Mouse (Mus musculus) C2C12 (cell line): ENCODE results near the gene Rps6ka4. TPM values are rescaled to one million over a fixed set of nuclear protein-coding genes. Genes with fewer than 3 reads are reported as not detected.

Source experiments
- H3K27me3 ChIP-seq: one replicate; pipeline ENCODE4 v1.6.1; 2011; ENCODE audit not compliant: control insufficient read depth, insufficient read depth, insufficient read length
- H3K36me3 ChIP-seq: one replicate; pipeline ENCODE4 v1.6.1; 2011; ENCODE audit not compliant: control insufficient read depth, insufficient read depth
- H3K4me3 ChIP-seq: one replicate; pipeline ENCODE4 v1.5.1; 2011; ENCODE audit warnings: mild to moderate bottlenecking, control low read depth; ENCODE audit not compliant: poor library complexity, insufficient read depth, severe bottlenecking
- H3K79me2 ChIP-seq: one replicate; pipeline ENCODE4 v1.6.1; 2011; ENCODE audit not compliant: control insufficient read depth, insufficient read depth
- H3K79me3 ChIP-seq: one replicate; pipeline ENCODE4 v1.6.1; 2011; ENCODE audit warnings: low read depth, control low read depth
- H3ac ChIP-seq: one replicate; pipeline ENCODE3; 2011; ENCODE audit warnings: low read depth; ENCODE audit not compliant: control insufficient read depth, insufficient read length
- CEBPB ChIP-seq: IDR thresholded peaks from one replicate; pipeline ENCODE4 v1.6.1; 2011; ENCODE audit warnings: low read depth, mild to moderate bottlenecking, control low read depth, moderate library complexity
- CTCF ChIP-seq: IDR thresholded peaks from one replicate; pipeline ENCODE4 v1.5.1; 2011; ENCODE audit not compliant: control insufficient read depth, insufficient read depth, insufficient read length
- FOSL1 ChIP-seq: IDR thresholded peaks from one replicate; pipeline ENCODE4 v1.8.0; 2011; ENCODE audit warnings: mild to moderate bottlenecking, low read length; ENCODE audit not compliant: poor library complexity, insufficient read depth, severe bottlenecking
- MAX ChIP-seq: IDR thresholded peaks from one replicate; pipeline ENCODE4 v1.6.1; 2011; ENCODE audit warnings: mild to moderate bottlenecking, control low read depth
- MYOD1 ChIP-seq: IDR thresholded peaks from one replicate; pipeline ENCODE4 v1.6.1; 2011; ENCODE audit warnings: low read depth; ENCODE audit not compliant: control insufficient read depth, insufficient read length
- MYOG ChIP-seq: IDR thresholded peaks from one replicate; pipeline ENCODE4 v1.6.1; 2011; ENCODE audit not compliant: control insufficient read depth, insufficient read length; ENCODE audit errors: extremely low read depth
- USF1 ChIP-seq: IDR thresholded peaks from one replicate; pipeline ENCODE4 v1.6.1; 2011; ENCODE audit warnings: low read depth, mild to moderate bottlenecking, control low read depth, moderate library complexity
- long read RNA-seq, 2 experiments: library from polyadenylated mRNA; unstranded; transcript quantifications; one replicate each; pipeline ENCODE4 v2.0.0; 2019 to 2020
- polyA plus RNA-seq: library from polyadenylated mRNA; unstranded; fragments of >200 nt; fragmentation: generic; extraction: Trizol; gene quantifications from one replicate; pipeline ENCODE4 v1.2.1, GENCODE M21; 2012; ENCODE audit warnings: missing spikeins

Gene Rps6ka4
- polyA plus RNA-seq: 103 TPM
- long read RNA-seq, experiment 1, transcript Rps6ka4-202 (18 exons, 3,105 nt): minor isoform, 6 of 56 reads
- long read RNA-seq, experiment 1, transcript Rps6ka4-201 (18 exons, 3,105 nt): major isoform, 33 of 56 reads
- long read RNA-seq, experiment 1, partial matches to known transcripts: 14 of 56 reads
- long read RNA-seq, experiment 1, other reads (novel, unspliced or antisense): 3 of 56 reads
- long read RNA-seq, experiment 2, transcript Rps6ka4-202 (18 exons, 3,105 nt): minor isoform, 82 of 2,014 reads
- long read RNA-seq, experiment 2, transcript Rps6ka4-201 (18 exons, 3,105 nt): major isoform, 1,683 of 2,014 reads
- long read RNA-seq, experiment 2, partial matches to known transcripts: 157 of 2,014 reads
- long read RNA-seq, experiment 2, other reads (novel, unspliced or antisense): 92 of 2,014 reads

DNA sequence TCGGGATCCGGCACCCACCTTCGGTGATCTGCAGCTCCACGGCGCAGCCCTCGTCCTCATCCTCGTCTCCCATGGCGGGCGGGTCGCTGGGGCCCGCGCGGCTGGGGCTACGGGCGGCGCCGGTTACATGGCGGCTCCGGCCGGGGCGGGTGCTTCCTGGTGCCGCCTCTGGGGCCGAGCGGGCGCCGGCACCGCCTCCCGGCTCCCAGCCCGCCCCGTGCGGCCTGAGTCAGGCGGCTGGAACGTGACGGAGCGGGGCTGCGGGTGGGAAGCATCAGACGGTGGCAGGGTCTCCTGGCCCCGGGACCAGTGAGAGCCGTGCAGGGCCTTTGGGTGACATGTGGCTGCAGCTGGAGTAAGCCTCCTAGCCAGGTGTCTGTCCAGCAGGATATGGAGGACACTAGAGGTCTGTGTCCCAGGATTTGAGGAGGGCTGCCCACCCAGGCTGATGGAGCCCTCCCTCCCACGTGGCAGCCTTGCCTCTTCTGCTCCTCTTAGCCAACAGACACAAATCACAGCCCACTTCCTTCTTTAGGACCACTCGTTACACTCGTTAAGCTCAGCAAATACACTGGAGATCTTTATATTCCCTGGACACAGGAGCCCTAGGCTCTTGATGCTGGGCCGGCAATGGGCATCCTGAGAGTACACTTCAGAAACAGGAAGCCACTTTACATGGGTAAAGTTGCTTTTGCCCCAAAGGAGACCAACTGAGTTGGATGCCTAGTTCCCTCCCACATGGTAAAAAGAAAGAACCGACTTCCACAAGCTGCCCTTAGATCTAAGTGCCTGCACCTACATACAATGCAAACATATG lies at the start of gene Rps6ka4:
Gene Rps6ka4 (minus strand): TSS at position 162 of the 817 bp plus-strand sequence.
- Histone ChIP-seq H3K4me3 (peak within 1 kb of the TSS; percentile 93), H3ac (peak within 1 kb of the TSS; percentile 89), H3K36me3 (peaks cover 38% of the 10 kb centered on the region), H3K79me3 (peaks cover 11% of the 10 kb centered on the region), H3K27me3 (no peaks in the 10 kb centered on the region), H3K79me2 (peaks cover 42% of the 10 kb centered on the region)
- TF ChIP-seq MAX (peak; percentile 23), CTCF (no peak)

- Histone ChIP-seq H3K79me2 (no peaks in the 10 kb centered on the region), H3ac (no peak overlapping the region), H3K79me3 (no peaks in the 10 kb centered on the region), H3K27me3 (no peaks in the 10 kb centered on the region), H3K36me3 (no peaks in the 10 kb centered on the region), H3K4me3 (no peak overlapping the region)
- TF ChIP-seq MYOD1: no peak
- TF ChIP-seq CEBPB: no peak
Measured at GRCm38 (mm10) chr19:6877965-6878364, 37.5 kb upstream of the Rps6ka4 start.

GRCm38 (mm10) chr19:6876799-6877198 lies 36.4 kb upstream of the Rps6ka4 start:
- no peak for TF ChIP-seq CTCF
- peak; percentile 40 for TF ChIP-seq MYOD1
- peak; percentile 97 for TF ChIP-seq USF1
- peak; percentile 93 for TF ChIP-seq CEBPB
- TF ChIP-seq MAX: peak; percentile 39
- TF ChIP-seq MYOG: no peak
- peak; percentile 98 for TF ChIP-seq FOSL1

DNA sequence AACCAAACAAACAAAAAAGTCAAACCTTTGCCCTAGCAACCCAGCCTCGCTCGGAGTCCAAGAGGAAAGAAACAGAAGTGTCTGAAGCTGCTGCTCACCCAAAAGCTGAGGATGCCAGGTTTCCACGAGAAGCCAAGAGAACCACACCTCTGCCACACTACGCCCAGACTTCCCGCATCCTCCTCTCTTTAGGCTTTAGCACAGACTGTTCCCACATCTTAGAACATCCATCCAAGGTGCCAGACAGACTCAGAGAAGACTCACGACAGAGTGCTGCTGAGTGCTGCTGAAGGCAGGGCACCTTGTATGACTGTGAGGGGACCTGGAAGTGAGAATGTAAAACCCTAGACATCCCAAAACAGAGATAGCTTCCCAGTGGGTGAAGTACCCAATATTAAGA lies 35.4 kb upstream of the Rps6ka4 start:
- H3K79me2 ChIP-seq: no peaks in the 10 kb centered on the region
- H3K36me3 ChIP-seq: no peaks in the 10 kb centered on the region
- no peak overlapping the region for H3ac ChIP-seq
- no peaks in the 10 kb centered on the region for H3K79me3 ChIP-seq
- H3K27me3 ChIP-seq: no peaks in the 10 kb centered on the region
- no peak overlapping the region for H3K4me3 ChIP-seq
- no peak for TF ChIP-seq USF1
- no peak for TF ChIP-seq CEBPB
- TF ChIP-seq CTCF: no peak
- TF ChIP-seq MAX: no peak
- TF ChIP-seq MYOG: no peak
- no peak for TF ChIP-seq MYOD1
- no peak for TF ChIP-seq FOSL1

More at GRCm38 (mm10) chr19:6876799-6877198, 36.4 kb upstream of the Rps6ka4 start:
- no peak overlapping the region for H3ac ChIP-seq
- no peak overlapping the region for H3K4me3 ChIP-seq
- H3K36me3 ChIP-seq: no peaks in the 10 kb centered on the region
- H3K79me2 ChIP-seq: no peaks in the 10 kb centered on the region
- H3K79me3 ChIP-seq: no peaks in the 10 kb centered on the region
- H3K27me3 ChIP-seq: no peaks in the 10 kb centered on the region

GRCm38 (mm10) chr19:6874257-6874656 lies 33.8 kb upstream of the Rps6ka4 start:
- TF ChIP-seq MAX (no peak), FOSL1 (no peak), USF1 (peak; percentile 51), CTCF (no peak), CEBPB (no peak)
- no peaks in the 10 kb centered on the region for H3K36me3 ChIP-seq
- H3K79me2 ChIP-seq: no peaks in the 10 kb centered on the region
- H3K79me3 ChIP-seq: no peaks in the 10 kb centered on the region
- H3K27me3 ChIP-seq: no peaks in the 10 kb centered on the region
- no peak overlapping the region for H3ac ChIP-seq
- no peak overlapping the region for H3K4me3 ChIP-seq

DNA sequence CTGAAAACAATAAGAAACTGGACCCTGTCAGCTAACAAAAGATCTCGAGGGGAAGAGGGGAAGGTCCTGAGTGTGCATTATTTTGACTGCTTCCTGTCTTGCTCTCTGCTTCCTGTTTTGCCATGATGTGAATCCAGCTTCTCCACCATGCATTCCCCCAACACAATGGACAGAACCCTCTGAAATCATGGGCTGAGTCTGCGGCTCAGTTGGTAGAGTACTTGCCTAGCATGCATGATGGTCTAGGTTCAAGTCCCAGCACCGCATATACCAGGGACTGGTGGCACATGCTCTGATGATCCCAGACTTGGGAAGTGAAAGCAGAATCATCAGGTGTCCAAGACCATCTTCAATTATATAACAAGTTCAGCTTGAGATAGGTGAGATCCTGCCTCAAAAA lies 32.3 kb upstream of the Rps6ka4 start:
- no peaks in the 10 kb centered on the region for H3K79me2 ChIP-seq
- H3K4me3 ChIP-seq: no peak overlapping the region
- H3K79me3 ChIP-seq: no peaks in the 10 kb centered on the region
- no peaks in the 10 kb centered on the region for H3K36me3 ChIP-seq
- no peaks in the 10 kb centered on the region for H3K27me3 ChIP-seq
- H3ac ChIP-seq: no peak overlapping the region
- TF ChIP-seq MYOG (no peak), MYOD1 (no peak), MAX (no peak), FOSL1 (no peak), CTCF (no peak), USF1 (no peak), CEBPB (no peak)
